Mouse (Mus musculus): ENCODE results near the gene Ptpa.

GRCm38 (mm10) chr2:30397986-30398512 is 17.8 kb upstream of the Ptpa start:
- TF ChIP-seq MAX (IDR thresholded peaks at IDR 0.05) (no peak), CTCF (IDR thresholded peaks at IDR 0.05; ENCODE audit: control insufficient read depth, insufficient read depth, insufficient read length) (no peak), MYOD1 (IDR thresholded peaks at IDR 0.05; ENCODE audit: control insufficient read depth, insufficient read length, low read depth) (no peak), CEBPB (IDR thresholded peaks at IDR 0.05; ENCODE audit: low read depth) (no peak), USF1 (IDR thresholded peaks at IDR 0.05; ENCODE audit: low read depth) (no peak), FOSL1 (IDR thresholded peaks at IDR 0.05; ENCODE audit: insufficient read depth, low read length, poor library complexity, severe bottlenecking) (no peak), MYOG (IDR thresholded peaks at IDR 0.05; ENCODE audit: control insufficient read depth, extremely low read depth, insufficient read length) (no peak)

All from C2C12 (cell line).